Mouse (Mus musculus) midbrain, postnatal 0 days (tissue): Measurements from ENCODE around the gene Lmx1b. TPM values are rescaled to one million over a fixed set of nuclear protein-coding genes. Genes with fewer than 3 reads are reported as not detected.

ENCODE experiments used
- ATAC-seq: fragments of 200-750 bp; cut with Nextera tagmentation; 2 replicates; pipeline ENCODE4 v1.8.0; 2017; ENCODE audit warnings: moderate number of reproducible peaks, mild to moderate bottlenecking, moderate TSS enrichment, moderate library complexity; ENCODE audit not compliant: low FRiP score
- DNase-seq: peaks from one replicate; pipeline ENCODE4 v3.0.0-alpha.2; 2015; ENCODE audit warnings: low spot score
- H3K27ac ChIP-seq: fragments of 300-500 bp; sonication (generic); 2 replicates; pipeline ENCODE4 v1.5.1; 2014; ENCODE audit warnings: low read depth, mild to moderate bottlenecking, low read length, mixed read lengths
- H3K27me3 ChIP-seq: fragments of 300-500 bp; sonication (generic); 2 replicates; pipeline ENCODE4 v1.6.1; 2014; ENCODE audit warnings: low read length, control low read depth, mixed read lengths; ENCODE audit not compliant: insufficient read depth
- H3K36me3 ChIP-seq: fragments of 300-500 bp; sonication (generic); 2 replicates; pipeline ENCODE4 v1.6.1; 2014; ENCODE audit warnings: low read length, control low read depth, mixed read lengths; ENCODE audit not compliant: insufficient read depth
- H3K4me1 ChIP-seq: fragments of 300-500 bp; sonication (generic); 2 replicates; pipeline ENCODE4 v1.6.1; 2014; ENCODE audit warnings: mild to moderate bottlenecking, control low read depth, antibody characterized with exemption, low read length, mixed read lengths; ENCODE audit not compliant: insufficient read depth
- H3K4me2 ChIP-seq: fragments of 300-500 bp; sonication (generic); 2 replicates; pipeline ENCODE4 v1.6.1; 2014; ENCODE audit warnings: low read depth, mild to moderate bottlenecking, low read length, mixed read lengths; ENCODE audit not compliant: poor library complexity, severe bottlenecking
- H3K4me3 ChIP-seq: fragments of 300-500 bp; sonication (generic); 2 replicates; pipeline ENCODE4 v1.5.1; 2014; ENCODE audit warnings: low read depth, mild to moderate bottlenecking, low read length, moderate library complexity
- H3K9ac ChIP-seq: fragments of 300-500 bp; sonication (generic); replicated peaks from 2 replicates; pipeline ENCODE4 v1.6.1; 2014; ENCODE audit warnings: mild to moderate bottlenecking, low read length, moderate library complexity, mixed read lengths; ENCODE audit not compliant: poor library complexity, severe bottlenecking
- H3K9me3 ChIP-seq: fragments of 300-500 bp; sonication (generic); 2 replicates; pipeline ENCODE4 v1.6.1; 2016; ENCODE audit warnings: low read length, control low read depth
- CTCF ChIP-seq: IDR thresholded peaks from 2 replicates; pipeline ENCODE4 v1.5.1; 2016; ENCODE audit warnings: antibody characterized with exemption, mild to moderate bottlenecking
- WGBS: fragments of 180-500 bp; shearing (Covaris S2); extraction: QIAGEN DNeasy Blood & Tissue Kit; methylation state at CpG from one replicate; pipeline ENCODE4 v1.1.7; 2014; 5-methylcytosine and 5-hydroxymethylcytosine counted together
- polyA plus RNA-seq: library from polyadenylated mRNA; unstranded; fragments of >200 nt; fragmentation: Nextera tagmentation; extraction: Ambion mirVana; gene quantifications from 2 replicates; pipeline ENCODE4 v1.2.1, GENCODE M21; 2015
- total RNA-seq: library from RNA; depleted of rRNA; stranded (reverse); fragments of >200 nt; gene quantifications from 2 replicates; pipeline ENCODE4 v1.2.3, GENCODE M21; 2014

The Lmx1b gene
- total and polyA plus RNA-seq, 2 experiments from 2014 or later: 0.83 to 8.4 TPM

DNA sequence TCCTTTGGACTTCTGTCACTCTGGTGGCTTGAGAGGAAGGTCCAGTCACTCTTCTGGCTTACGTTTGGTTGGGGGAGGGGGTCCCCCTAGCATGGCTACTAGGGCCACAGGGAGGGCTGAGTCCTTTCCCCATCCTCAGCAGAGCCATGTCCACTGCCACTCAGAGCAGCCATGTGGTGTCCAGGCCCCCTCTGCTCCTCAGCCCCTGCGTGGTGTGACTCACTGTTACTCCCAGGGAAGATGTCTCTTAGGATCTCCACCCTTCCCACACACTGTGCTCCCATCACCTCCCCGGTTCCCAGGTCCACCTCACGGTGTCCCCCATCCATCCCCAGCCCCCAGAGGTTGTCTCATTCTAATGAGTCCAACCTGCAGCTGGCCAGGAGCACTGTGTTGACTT is 24.4 kb upstream of the Lmx1b start:
- no peaks in the 10 kb centered on the region for H3K36me3 ChIP-seq
- H3K4me1 ChIP-seq: 0 out of 2 replicates have a peak, but pooled peaks cover 3% of the 10 kb centered on the region
- 0 out of 2 replicates have a peak, but pooled peaks cover 3% of the 10 kb centered on the region for H3K27me3 ChIP-seq
- no peaks in the 10 kb centered on the region for H3K9me3 ChIP-seq
- no peak for ATAC-seq
- H3K9ac ChIP-seq: no peak overlapping the region
- no peak overlapping the region for H3K4me2 ChIP-seq
- TF ChIP-seq CTCF: no peak
- 75% methylated on average over 4 of the region's 4 CpGs for WGBS
- DNase-seq: no peak
- no peak overlapping the region for H3K27ac ChIP-seq
- H3K4me3 ChIP-seq: no peak overlapping the region

DNA sequence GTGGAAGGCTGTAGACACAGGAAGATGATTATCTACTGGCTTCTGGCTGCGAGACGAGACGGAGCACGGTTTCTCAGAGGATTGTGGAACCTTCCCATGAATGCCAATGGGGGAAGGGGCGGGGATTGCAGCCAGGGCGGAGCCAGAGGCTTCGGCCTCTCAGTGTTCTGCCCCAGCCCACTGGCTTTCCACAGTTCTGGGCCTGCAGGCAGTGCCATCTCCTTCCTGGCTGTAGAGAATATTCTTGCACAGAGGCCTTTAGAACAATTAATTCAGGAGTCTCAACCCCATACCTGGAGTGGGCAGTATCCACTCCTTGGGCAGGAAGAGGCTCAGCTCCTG is 18.9 kb upstream of the Lmx1b start:
- Histone ChIP-seq H3K4me1 (no peaks in the 10 kb centered on the region), H3K27me3 (no peaks in the 10 kb centered on the region), H3K27ac (no peak overlapping the region), H3K9ac (no peak overlapping the region), H3K4me2 (0 out of 2 replicates have a peak overlapping the region, but pooled peaks have one; percentile 15), H3K4me3 (no peak overlapping the region), H3K9me3 (no peaks in the 10 kb centered on the region), H3K36me3 (no peaks in the 10 kb centered on the region)
- ATAC-seq (no peak), DNase-seq (peak; percentile 42)
- TF ChIP-seq CTCF: no peak
- WGBS: 5% methylated on average over 7 of the region's 7 CpGs

DNA sequence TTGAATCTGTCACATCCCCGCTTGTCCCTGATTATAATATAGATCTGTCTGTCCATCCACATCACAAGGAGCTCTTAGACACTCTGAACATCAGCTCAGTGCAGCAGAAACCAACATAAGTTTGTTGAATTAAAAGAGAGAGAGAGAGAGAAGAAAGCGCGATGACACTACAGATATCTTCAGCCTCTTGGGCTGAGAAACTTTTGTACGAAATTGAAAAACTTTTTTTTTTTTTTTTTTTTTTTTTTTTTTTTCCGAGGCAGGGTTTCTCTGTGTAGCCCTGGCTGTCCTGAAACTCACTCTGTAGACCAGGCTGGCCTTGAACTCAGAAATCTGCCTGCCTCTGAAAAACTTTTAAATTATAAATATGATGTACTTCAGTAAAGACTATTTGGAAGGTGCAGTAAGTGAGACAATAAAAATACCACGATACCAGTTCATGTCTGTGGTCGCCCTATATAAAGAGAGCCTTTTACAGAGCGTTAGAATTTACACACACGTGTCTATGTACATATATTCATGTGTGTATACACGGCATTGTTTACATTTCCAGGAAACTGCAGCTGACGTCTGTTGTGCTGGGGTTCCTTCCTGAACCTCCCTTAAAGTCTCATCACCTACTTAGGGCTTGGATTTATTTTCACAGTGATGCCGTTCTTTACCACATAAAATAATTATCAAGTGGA is 18.4 kb upstream of the Lmx1b start:
- Histone ChIP-seq H3K9me3 (no peaks in the 10 kb centered on the region), H3K4me1 (no peaks in the 10 kb centered on the region), H3K4me2 (0 out of 2 replicates have a peak overlapping the region, but pooled peaks have one; percentile 15), H3K27ac (no peak overlapping the region), H3K4me3 (no peak overlapping the region), H3K36me3 (no peaks in the 10 kb centered on the region), H3K9ac (no peak overlapping the region), H3K27me3 (no peaks in the 10 kb centered on the region)
- DNase-seq (no peak), ATAC-seq (no peak)
- 51% methylated on average over 11 of the region's 12 CpGs for WGBS
- TF ChIP-seq CTCF: no peak

DNA sequence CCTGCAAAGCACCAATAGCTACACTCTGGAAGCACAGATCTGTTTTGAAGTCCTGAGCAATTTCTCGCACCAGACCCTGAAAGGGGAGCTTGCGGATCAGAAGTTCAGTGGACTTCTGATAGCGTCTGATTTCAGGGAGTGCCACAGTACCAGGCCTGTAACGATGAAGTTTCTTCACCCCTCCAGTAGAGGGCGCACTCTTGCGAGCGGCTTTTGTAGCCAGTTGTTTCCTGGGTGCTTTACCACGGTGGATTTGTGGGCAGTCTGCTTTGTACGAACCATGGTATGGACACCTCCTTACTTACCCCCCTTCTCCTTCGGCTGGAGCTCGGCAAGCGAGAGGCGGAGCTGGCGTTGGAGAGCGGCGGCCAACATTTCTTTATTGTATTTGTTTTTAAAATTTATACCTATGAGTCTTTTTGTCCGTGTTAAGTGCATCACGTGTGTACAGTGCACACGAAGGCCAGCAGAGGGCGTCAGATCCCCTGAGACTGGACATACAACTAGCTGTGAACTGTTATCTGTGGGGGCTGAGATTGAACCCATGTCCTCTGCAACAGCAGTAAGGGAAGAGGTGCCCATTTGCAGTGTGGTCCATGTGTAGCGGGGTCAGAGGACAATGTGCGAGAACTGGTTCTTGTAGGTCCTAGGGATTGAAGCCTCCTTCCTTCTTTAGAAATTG is 12.3 kb upstream of the Lmx1b start:
- Histone ChIP-seq H3K27me3 (peaks cover 19% of the 10 kb centered on the region), H3K4me1 (no peaks in the 10 kb centered on the region), H3K4me3 (no peak overlapping the region), H3K4me2 (no peak overlapping the region), H3K9ac (no peak overlapping the region), H3K9me3 (no peaks in the 10 kb centered on the region), H3K36me3 (no peaks in the 10 kb centered on the region), H3K27ac (no peak overlapping the region)
- ATAC-seq (no peak), DNase-seq (no peak)
- 83% methylated on average over 22 of the region's 22 CpGs for WGBS
- no peak; the same call in 1 of the 2 replicates for TF ChIP-seq CTCF

DNA sequence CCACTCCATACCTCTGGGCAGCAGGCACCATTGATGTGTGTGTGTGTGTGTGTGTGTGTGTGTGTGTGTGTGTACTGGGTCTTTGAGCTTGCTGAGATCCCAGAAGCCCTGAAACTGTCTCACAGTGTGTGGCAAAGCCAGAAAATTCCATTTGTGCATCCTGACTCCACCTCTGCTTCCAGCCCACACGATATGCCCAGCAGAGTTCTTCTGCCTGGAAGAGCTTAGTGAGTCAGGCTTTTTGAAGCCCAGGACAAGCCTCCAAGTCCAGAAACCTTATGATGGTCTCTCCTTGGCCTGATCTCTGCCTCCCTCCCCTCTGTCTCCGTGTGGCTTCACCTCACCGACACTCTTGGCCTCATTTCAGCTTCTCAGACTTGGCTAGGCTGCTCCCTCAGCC is 9.1 kb upstream of the Lmx1b start:
- Histone ChIP-seq H3K36me3 (no peaks in the 10 kb centered on the region), H3K27me3 (peaks cover 46% of the 10 kb centered on the region), H3K27ac (no peak overlapping the region), H3K9me3 (no peaks in the 10 kb centered on the region), H3K4me2 (no peak overlapping the region), H3K4me3 (no peak overlapping the region), H3K9ac (no peak overlapping the region), H3K4me1 (no peaks in the 10 kb centered on the region)
- no peak for TF ChIP-seq CTCF
- ATAC-seq: no peak
- DNase-seq: no peak
- 38% methylated on average over 3 of the region's 3 CpGs for WGBS

DNA sequence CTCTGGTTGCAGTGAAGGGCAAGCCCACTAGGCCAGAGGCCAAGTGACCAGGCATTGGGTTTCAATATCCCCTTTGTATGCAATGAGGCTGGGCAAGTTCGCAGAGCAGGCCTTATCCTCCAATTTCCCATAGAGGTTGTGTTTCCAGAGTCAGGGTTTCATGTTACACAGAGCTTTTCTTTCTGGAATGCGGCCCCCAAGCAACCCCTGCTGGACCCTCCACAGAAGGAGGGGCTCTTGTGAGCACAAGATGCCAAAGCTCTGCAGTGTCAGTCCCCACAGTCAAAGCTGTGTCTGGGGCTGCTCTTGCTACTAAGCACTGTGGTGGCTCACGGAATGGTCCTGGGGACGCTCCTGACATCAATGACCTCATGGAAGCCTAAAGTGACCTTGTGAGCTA is 8.6 kb upstream of the Lmx1b start:
- WGBS: 29% methylated on average over 4 of the region's 4 CpGs

More for the DNA sequence above, 8.6 kb upstream of the Lmx1b start:
- no peaks in the 10 kb centered on the region for H3K4me1 ChIP-seq
- ATAC-seq: no peak
- H3K4me3 ChIP-seq: no peak overlapping the region
- H3K4me2 ChIP-seq: no peak overlapping the region
- no peak for DNase-seq
- H3K9me3 ChIP-seq: no peaks in the 10 kb centered on the region
- H3K9ac ChIP-seq: no peak overlapping the region
- TF ChIP-seq CTCF: no peak
- H3K27ac ChIP-seq: no peak overlapping the region
- peaks cover 51% of the 10 kb centered on the region for H3K27me3 ChIP-seq
- H3K36me3 ChIP-seq: no peaks in the 10 kb centered on the region
